Mouse (Mus musculus) brain, embryonic 14.5 days (tissue): Measurements from ENCODE around the gene Purb.

Experiments
- CTCF ChIP-seq: fragments of 200-500 bp; IDR thresholded peaks from 2 replicates; pipeline ENCODE4 v1.5.1; 2012; ENCODE audit warnings: inconsistent platforms, mild to moderate bottlenecking, moderate library complexity, borderline replicate concordance; ENCODE audit not compliant: insufficient read depth, insufficient read length; ENCODE audit errors: extremely low read depth
- POLR2A ChIP-seq: fragments of 200-500 bp; IDR thresholded peaks from 2 replicates; pipeline ENCODE4 v1.6.1; 2012; ENCODE audit warnings: mild to moderate bottlenecking, inconsistent platforms, borderline replicate concordance; ENCODE audit not compliant: poor library complexity, insufficient read depth, insufficient read length, severe bottlenecking; ENCODE audit errors: extremely low read depth

GRCm38 (mm10) chr11:6488041-6488684, 12.4 kb upstream of the Purb start:
- no peak for TF ChIP-seq CTCF
- no peak for TF ChIP-seq POLR2A
